Mouse (Mus musculus) kidney, embryonic 16.5 days (tissue): ENCODE measurements around the gene Tex19.1. TPM values are rescaled to one million over a fixed set of nuclear protein-coding genes. Genes with fewer than 3 reads are reported as not detected.

Experiments used
- ATAC-seq: fragments of 200-750 bp; cut with Nextera tagmentation; 2 replicates; pipeline ENCODE4 v1.8.0; 2017; ENCODE audit warnings: moderate TSS enrichment; ENCODE audit not compliant: low FRiP score, low TSS enrichment
- H3K27ac ChIP-seq: fragments of 300-500 bp; sonication (generic); 2 replicates; pipeline ENCODE4 v1.5.1; 2014; ENCODE audit warnings: low read length
- H3K27me3 ChIP-seq: fragments of 300-500 bp; sonication (generic); 2 replicates; pipeline ENCODE4 v1.6.1; 2014; ENCODE audit warnings: low read length, control low read depth, mixed read lengths; ENCODE audit not compliant: insufficient read depth
- H3K36me3 ChIP-seq: fragments of 300-500 bp; sonication (generic); 2 replicates; pipeline ENCODE4 v1.6.1; 2014; ENCODE audit warnings: low read length, control low read depth, mixed read lengths; ENCODE audit not compliant: insufficient read depth
- H3K4me1 ChIP-seq: fragments of 300-500 bp; sonication (generic); 2 replicates; pipeline ENCODE4 v1.6.1; 2014; ENCODE audit warnings: low read length, control low read depth, mixed read lengths; ENCODE audit not compliant: insufficient read depth
- H3K4me2 ChIP-seq: fragments of 300-500 bp; sonication (generic); replicated peaks from 2 replicates; pipeline ENCODE4 v1.6.1; 2014; ENCODE audit warnings: low read depth, low read length
- H3K4me3 ChIP-seq: fragments of 300-500 bp; sonication (generic); 2 replicates; pipeline ENCODE4 v1.5.1; 2014; ENCODE audit warnings: mild to moderate bottlenecking, low read length
- H3K9ac ChIP-seq: fragments of 300-500 bp; sonication (generic); replicated peaks from 2 replicates; pipeline ENCODE4 v1.6.1; 2014; ENCODE audit warnings: low read length
- H3K9me3 ChIP-seq: fragments of 300-500 bp; sonication (generic); 2 replicates; pipeline ENCODE4 v1.6.1; 2016; ENCODE audit warnings: low read length, control low read depth
- WGBS: fragments of 180-500 bp; shearing (Covaris S2); extraction: QIAGEN DNeasy Blood & Tissue Kit; methylation state at CpG from one replicate; pipeline ENCODE4 v1.1.7; 2014; 5-methylcytosine and 5-hydroxymethylcytosine counted together
- polyA plus RNA-seq: library from polyadenylated mRNA; unstranded; fragments of >200 nt; fragmentation: Nextera tagmentation; extraction: Ambion mirVana; gene quantifications from 2 replicates; pipeline ENCODE4 v1.2.1, GENCODE M21; 2015

Tex19.1 gene
- polyA plus RNA-seq, 1 experiment from 2014 or later: 0.20 TPM

- Histone ChIP-seq H3K9me3 (no peaks in the 10 kb centered on the region), H3K4me3 (no peak overlapping the region), H3K27ac (no peak overlapping the region), H3K36me3 (no peaks in the 10 kb centered on the region), H3K4me1 (no peaks in the 10 kb centered on the region), H3K4me2 (no peak overlapping the region), H3K9ac (no peak overlapping the region), H3K27me3 (no peaks in the 10 kb centered on the region)
- ATAC-seq: no peak
- 59% methylated on average over 3 of the region's 3 CpGs for WGBS
Observed at GRCm38 (mm10) chr11:121174234-121174633, 28.3 kb downstream of the Tex19.1 start.

- no peaks in the 10 kb centered on the region for H3K4me1 ChIP-seq
- no peaks in the 10 kb centered on the region for H3K9me3 ChIP-seq
- H3K4me2 ChIP-seq: no peak overlapping the region
- no peak overlapping the region for H3K9ac ChIP-seq
- WGBS: 57% methylated on average over 12 of the region's 12 CpGs
- no peaks in the 10 kb centered on the region for H3K27me3 ChIP-seq
- no peak overlapping the region for H3K27ac ChIP-seq
- no peak overlapping the region for H3K4me3 ChIP-seq
- ATAC-seq: peak; percentile 60
- no peaks in the 10 kb centered on the region for H3K36me3 ChIP-seq
Observed at GRCm38 (mm10) chr11:121176285-121177270, 30.6 kb downstream of the Tex19.1 start.

- Histone ChIP-seq H3K4me1 (no peaks in the 10 kb centered on the region), H3K4me3 (no peak overlapping the region), H3K36me3 (0 out of 2 replicates have a peak, but pooled peaks cover 4% of the 10 kb centered on the region), H3K27ac (no peak overlapping the region), H3K9ac (no peak overlapping the region), H3K27me3 (no peaks in the 10 kb centered on the region), H3K4me2 (no peak overlapping the region), H3K9me3 (no peaks in the 10 kb centered on the region)
- no peak for ATAC-seq
- WGBS: 90% methylated on average over 3 of the region's 3 CpGs
Observed at GRCm38 (mm10) chr11:121189681-121190080, 43.7 kb downstream of the Tex19.1 start.

- no peak overlapping the region for H3K27ac ChIP-seq
- WGBS: 47% methylated on average over 2 of the region's 2 CpGs
- H3K4me1 ChIP-seq: no peaks in the 10 kb centered on the region
- peaks cover 4% of the 10 kb centered on the region; the same call in 1 of the 2 replicates for H3K36me3 ChIP-seq
- no peak for ATAC-seq
- no peak overlapping the region for H3K4me3 ChIP-seq
- no peak overlapping the region for H3K9ac ChIP-seq
- H3K27me3 ChIP-seq: no peaks in the 10 kb centered on the region
- H3K9me3 ChIP-seq: no peaks in the 10 kb centered on the region
- no peak overlapping the region for H3K4me2 ChIP-seq
Observed at GRCm38 (mm10) chr11:121192742-121193141, 46.8 kb downstream of the Tex19.1 start.

- H3K9ac ChIP-seq: no peak overlapping the region
- H3K36me3 ChIP-seq: peaks cover 4% of the 10 kb centered on the region; the same call in 1 of the 2 replicates
- ATAC-seq: no peak
- no peaks in the 10 kb centered on the region for H3K4me1 ChIP-seq
- H3K4me2 ChIP-seq: no peak overlapping the region
- no peak overlapping the region for H3K27ac ChIP-seq
- 38% methylated on average over 3 of the region's 3 CpGs for WGBS
- H3K4me3 ChIP-seq: no peak overlapping the region
- no peaks in the 10 kb centered on the region for H3K27me3 ChIP-seq
- H3K9me3 ChIP-seq: no peaks in the 10 kb centered on the region
Observed at GRCm38 (mm10) chr11:121193415-121193814, 47.5 kb downstream of the Tex19.1 start.

Other genes starting within 250 kb of the Tex19.1 start
- gene Ccdc57, start 213.3 kb upstream of the Tex19.1 start, polyA plus RNA-seq: 8.6 and 9.2 TPM in 2 replicates
- 63.5 and 66.4 TPM in 2 replicates for gene Slc16a3, start 197.7 kb upstream of the Tex19.1 start, polyA plus RNA-seq
- 150 and 154 TPM in 2 replicates for gene Csnk1d, start 154.8 kb upstream of the Tex19.1 start, polyA plus RNA-seq
- 0.97 TPM in 1 of 2 replicates, not detected in the other for gene Cd7, start 106.7 kb upstream of the Tex19.1 start, polyA plus RNA-seq
- 0.10 and 0.21 TPM in 2 replicates for gene Sectm1b, start 82.6 kb upstream of the Tex19.1 start, polyA plus RNA-seq
- gene Sectm1a, start 64.9 kb upstream of the Tex19.1 start, polyA plus RNA-seq: 0.41 TPM in 1 of 2 replicates, not detected in the other
- gene Tex19.2, start 27.5 kb upstream of the Tex19.1 start, polyA plus RNA-seq: not detected in 2 replicates
- 0.09 TPM in 1 of 2 replicates, not detected in the other for gene Uts2r, start 14.1 kb downstream of the Tex19.1 start, polyA plus RNA-seq
- gene Hexdc, start 58.3 kb downstream of the Tex19.1 start, polyA plus RNA-seq: 11.3 and 11.8 TPM in 2 replicates
- 30.8 and 39.7 TPM in 2 replicates for gene Ogfod3, start 58.6 kb downstream of the Tex19.1 start, polyA plus RNA-seq
- gene Cybc1, start 83.2 kb downstream of the Tex19.1 start, polyA plus RNA-seq: 40.4 and 41.0 TPM in 2 replicates
- gene Narf, start 91.1 kb downstream of the Tex19.1 start, polyA plus RNA-seq: 70.9 and 76.0 TPM in 2 replicates
- gene Foxk2, start 113.8 kb downstream of the Tex19.1 start, polyA plus RNA-seq: 7.1 and 8.8 TPM in 2 replicates
- gene Wdr45b, start 208.3 kb downstream of the Tex19.1 start, polyA plus RNA-seq: 105 and 107 TPM in 2 replicates
- gene Rab40b, start 242.1 kb downstream of the Tex19.1 start, polyA plus RNA-seq: 5.6 and 5.7 TPM in 2 replicates